Mouse (Mus musculus) effector memory CD4-positive, alpha-beta T cell, adult 5 months (primary cell): ENCODE measurements around the gene Tmem230. TPM values are rescaled to one million over a fixed set of nuclear protein-coding genes. Genes with fewer than 3 reads are reported as not detected.

ENCODE experiments used
- polyA plus RNA-seq: library from polyadenylated mRNA; unstranded; fragments of 100-300 nt; shearing (Covaris generic); gene quantifications from one replicate; pipeline ENCODE4 v1.2.1, GENCODE M21; 2017

The Tmem230 gene
- polyA plus RNA-seq: 41.0 TPM

DNA sequence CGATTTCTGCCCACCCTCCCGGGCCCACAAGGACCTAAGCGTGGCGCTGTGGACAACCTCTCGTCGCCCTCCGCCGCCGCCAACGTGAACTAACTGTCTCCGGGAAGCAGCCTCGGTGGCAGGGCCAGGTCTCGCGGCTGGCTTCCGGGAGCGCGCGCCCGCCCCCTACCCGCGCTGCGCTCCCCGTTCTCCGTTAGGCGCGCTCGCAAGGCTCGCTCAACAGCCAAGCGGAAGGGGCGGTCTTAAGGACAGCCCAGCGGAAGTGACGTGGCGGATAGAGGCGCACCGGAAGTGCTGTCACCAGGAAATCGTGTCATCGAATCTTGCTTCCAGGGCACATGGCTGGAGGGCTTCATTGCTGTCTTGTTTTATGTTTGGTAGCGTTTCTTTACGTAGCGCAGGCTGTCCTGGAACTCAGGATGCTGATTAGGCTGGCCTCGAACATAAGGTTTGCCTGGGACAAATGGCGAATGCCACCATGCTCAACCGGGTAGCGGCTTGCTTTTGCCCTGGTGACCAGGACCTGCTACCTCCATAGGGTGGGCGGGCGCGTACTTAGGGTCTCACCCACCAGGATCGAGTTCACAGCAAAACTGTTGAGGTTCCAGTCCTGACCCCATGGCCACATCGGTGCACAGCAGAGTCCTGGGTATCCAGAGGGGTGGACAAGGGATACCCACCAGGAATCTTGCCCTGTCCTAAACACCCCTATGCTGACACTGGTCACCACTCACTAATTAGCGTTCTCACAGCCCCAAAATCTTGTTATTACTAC is at the start of gene Tmem230:
Gene Tmem230 (minus strand): TSS at position 269 of the 775 bp plus-strand sequence.

DNA sequence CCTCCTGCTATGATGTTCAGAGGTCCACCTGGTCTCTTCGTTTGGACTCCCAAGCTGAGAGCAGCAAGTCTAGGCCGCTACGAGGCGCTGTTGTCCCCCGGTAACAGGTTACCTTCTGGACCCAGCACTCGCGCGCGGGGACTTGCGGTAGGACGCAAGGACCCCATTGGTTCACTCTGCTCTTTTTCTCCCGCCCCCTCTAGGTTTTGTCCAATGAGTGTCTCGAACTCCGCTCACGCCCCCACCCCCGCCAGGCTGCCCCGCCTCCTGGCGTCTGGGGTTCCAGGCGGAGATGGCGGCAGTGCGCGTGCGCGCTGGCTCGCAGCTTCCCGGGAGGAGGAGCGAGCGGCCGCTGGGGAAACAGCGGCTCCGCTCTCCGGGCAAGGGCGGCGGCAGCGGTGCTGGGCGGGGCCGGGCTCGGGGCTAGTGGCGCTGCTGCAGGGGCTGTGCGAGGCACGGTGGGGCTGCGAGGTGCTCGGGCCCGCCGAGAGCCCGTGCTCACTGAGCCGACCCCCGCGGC is 15.3 kb upstream of the Tmem230 start, which contains the start of gene Cds2:
Gene Cds2 (plus strand): TSS at position 270 of the 520 bp plus-strand sequence.

DNA sequence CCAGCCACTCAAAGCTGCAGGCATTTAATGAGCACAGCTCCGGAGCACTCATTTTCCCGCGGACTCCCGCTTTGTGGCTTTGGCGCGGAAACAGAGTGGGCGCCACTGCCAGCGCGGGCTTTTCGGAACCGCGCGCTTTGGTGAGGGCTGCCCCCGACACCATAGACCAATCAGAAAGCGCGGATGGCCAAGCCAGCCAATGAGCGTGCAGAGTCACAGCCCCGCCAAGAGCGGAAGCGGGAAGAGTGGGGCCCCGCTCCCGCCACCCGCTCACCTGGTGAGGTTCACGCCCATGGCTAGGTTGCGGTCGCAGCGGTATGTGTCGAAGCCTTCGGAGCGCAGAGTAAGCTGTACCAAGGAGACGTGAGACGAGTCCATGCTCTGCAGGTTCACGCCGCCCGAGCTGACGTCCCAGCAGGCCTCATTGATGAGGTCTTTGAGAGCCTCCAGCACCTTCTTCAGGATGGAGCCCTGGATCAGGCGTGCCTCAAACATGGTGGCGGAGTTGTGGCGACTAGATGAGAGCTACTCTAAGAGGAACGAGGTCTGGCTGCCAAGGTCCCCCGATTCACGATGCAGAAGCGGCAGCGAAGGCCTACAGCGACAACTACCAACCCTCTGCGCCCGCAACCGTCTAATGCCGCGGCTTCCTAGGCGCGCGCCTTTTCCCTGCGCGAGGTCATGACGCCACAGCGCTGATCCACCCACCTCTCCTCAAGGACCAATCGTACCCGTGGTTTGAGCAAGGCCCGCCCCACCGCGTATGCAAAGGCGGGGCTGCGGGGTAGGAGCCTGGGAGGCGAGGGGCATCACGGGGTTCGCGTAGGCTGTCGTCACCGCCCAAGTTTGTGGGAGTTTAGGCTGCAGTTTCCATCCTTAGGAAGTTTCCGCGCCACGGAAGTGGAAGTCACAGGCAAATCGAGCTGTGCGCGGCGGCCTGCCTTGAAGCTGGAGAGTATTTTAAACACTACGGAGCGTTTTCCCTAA is 5.2 kb upstream of the Tmem230 start, which contains the start of gene Pcna:
Gene Pcna (minus strand): TSS at position 773 of the 987 bp plus-strand sequence.

Other genes starting within 250 kb of the Tmem230 start
- 70.5 TPM for gene Rassf2, start 217.5 kb downstream of the Tmem230 start, polyA plus RNA-seq
- gene Slc23a2, start 102.7 kb downstream of the Tmem230 start, polyA plus RNA-seq: 34.2 TPM
- 200 TPM for gene Pcna, start 5.5 kb upstream of the Tmem230 start, polyA plus RNA-seq
- gene Cds2, start 15.3 kb upstream of the Tmem230 start, polyA plus RNA-seq: 86.5 TPM
- 0.09 TPM for gene Prokr2, start 137.6 kb upstream of the Tmem230 start, polyA plus RNA-seq